Mouse (Mus musculus) adrenal gland, adult 18-20 months (tissue): Measurements from ENCODE around the gene 1700013G24Rik. TPM values are rescaled to one million over a fixed set of nuclear protein-coding genes. Genes with fewer than 3 reads are reported as not detected.

Experiments
- DNase-seq, 2 experiments: peaks; one replicate each; pipeline ENCODE4 v3.0.0; 2021 to 2022; ENCODE audit warnings: low spot score in 2 of 2
- total RNA-seq, 2 experiments: library from RNA; stranded (reverse); gene quantifications; 1 replicate in 1 of 2; 2 replicates in 1 of 2; pipeline ENCODE4 v1.2.3; 2021

Gene 1700013G24Rik
- total RNA-seq, 2 experiments from 2014 or later: not detected

DNA sequence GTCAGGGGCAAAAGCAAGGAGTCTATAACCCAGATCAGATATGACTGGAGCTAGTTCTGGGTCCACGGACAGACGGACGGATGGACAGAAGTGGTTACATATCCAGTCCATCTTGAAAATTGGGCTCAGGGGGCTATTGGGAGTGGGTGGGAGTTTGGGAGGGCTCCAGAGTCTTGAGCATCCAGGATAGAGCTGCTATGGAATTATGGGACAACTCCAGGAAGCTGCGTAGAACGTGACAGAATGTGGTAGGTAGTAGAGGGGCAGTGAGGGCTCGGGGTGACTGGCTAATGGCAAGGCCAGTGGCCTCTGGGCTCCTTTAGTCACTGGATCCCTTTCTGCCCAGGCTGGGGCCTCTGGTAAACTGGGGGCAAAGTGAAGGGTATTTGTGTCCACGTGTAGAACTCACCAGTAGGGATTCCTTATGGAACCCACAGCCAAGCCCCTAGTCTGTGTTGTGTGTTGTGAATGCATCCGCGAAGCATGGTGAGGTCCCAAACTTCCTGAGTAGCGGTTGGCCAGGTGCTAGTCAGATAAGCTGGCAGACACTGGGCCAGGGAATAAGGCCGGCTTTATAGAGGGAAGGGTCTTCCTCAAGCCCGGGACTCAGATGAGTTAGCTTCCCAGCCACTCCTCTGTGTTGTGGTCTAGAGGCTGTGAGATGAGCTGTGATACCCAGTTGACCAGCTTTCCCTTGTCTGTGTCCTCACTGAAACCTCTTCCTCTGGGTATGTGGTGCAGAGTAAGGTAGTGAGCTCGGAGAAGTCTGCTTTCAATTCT lies 22.4 kb downstream of the 1700013G24Rik start:
- DNase-seq: no peak

DNA sequence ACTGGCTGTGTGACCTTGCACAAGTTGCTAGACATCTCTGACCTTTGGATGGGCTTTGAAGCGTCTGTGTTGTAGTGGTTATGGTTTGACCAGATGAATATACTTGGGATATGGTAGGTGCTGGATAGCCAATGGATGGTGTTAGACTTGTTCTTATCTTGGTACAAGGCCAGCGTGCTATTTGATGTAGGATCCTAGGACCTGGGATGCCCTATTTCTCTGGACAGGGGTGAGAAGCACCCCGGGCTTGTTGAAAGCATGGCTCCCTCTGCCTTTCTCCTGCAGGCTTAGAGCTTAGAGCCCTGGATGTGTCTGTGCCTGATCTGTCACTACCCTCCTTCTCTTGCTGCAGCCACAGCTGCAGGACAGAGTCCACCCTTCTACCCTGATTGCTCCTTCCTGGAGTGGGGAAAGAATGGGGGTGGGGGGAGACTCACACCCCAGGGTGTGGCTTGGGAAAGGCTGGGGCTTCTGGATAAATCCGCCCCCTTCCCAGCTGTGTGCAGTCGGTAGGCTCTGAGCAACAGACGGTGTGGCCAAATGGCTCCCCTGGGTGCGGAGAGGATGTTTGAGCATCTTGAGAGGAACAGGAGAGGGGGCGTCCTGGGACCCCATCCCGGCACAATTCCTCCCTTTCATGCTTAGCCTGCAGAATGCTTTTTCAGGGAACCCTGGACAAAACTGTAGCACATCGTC lies 23.1 kb downstream of the 1700013G24Rik start:
- peak in 1 of 2 experiments; percentile 48 for DNase-seq

DNA sequence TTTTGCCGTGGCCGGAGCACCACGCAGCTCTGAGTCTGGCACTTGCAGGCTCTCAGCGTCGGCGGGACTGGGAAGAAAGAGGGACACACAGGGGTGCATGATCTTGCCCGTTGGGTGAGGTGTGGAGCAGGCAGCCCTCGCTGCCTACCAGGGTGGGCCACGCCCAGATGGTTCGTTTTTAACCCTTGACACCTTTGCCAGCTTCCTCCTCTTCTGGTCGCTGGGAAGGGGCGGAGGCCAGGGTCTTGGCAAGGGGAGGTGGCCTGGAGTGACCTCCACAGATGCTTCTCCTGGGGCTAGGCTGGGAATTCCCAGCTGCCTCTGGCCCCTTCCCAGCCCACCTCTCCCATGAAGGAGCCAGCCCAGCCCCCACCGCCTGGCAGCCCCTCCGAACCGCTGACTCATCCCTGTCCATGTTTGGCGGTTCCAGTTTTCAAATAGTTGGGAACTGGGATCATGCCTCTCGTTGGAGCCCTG lies 23.7 kb downstream of the 1700013G24Rik start:
- DNase-seq: peak; percentile 53 to 64

DNA sequence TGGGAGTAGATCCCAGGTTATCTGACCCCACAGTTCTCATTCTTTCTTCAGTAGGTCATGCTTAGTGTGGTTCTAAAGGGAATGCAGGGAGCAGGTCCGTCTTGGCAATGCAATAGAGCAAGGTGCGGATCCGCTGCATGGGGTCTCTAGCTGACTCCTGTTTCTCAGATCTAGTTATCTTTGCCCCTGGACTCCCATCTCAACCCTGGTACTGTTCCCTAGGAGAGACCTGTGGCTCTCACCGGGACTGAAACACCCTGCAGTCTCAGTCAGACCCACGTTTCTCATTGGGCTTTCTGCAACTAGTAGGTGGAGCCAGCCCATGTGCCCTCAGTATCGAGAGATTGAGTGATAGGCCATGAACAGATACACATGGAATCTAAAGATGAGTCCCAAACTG lies 24.5 kb downstream of the 1700013G24Rik start:
- DNase-seq: no peak

DNA sequence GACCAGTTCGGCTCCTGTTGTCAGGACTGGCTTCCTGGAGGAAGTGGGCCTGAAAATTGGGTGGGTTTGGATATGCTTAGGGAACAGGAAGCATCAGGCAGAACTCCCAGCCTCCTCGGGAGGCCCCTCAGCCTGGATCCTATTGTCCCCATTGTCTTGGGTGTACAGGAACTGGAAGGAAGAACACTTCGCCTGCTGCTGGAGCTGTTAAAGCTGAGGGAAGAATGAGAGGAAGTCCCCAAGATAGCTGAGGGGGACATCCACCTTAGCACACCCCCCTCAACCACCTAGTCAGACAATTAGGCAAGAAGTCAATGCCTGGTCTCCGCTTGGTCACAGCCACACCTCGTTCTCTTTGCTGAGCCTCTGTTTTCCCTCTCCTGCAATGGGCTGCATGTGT lies 25.2 kb downstream of the 1700013G24Rik start:
- peak in 1 of 2 experiments; percentile 31 for DNase-seq

DNA sequence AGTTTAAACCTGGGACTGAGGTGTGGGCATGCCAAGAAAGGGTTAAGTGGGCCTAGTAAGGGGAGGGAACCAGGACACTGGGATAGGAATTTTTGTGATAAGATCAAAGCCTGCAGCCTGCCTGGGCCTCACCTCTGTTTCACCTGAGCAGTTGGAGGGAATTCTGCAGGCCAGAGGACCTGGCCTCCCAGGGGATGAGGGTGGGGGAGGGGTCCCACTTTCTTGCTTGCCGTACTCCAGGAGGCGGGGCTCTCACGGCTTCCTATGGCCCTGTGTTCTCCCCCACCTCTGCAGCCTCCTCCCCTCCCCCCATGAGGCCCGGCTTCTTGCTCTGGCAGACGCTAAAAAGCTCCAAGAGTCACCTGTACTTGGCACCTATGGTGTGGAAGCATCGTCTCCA lies 26.7 kb downstream of the 1700013G24Rik start:
- DNase-seq: no peak

DNA sequence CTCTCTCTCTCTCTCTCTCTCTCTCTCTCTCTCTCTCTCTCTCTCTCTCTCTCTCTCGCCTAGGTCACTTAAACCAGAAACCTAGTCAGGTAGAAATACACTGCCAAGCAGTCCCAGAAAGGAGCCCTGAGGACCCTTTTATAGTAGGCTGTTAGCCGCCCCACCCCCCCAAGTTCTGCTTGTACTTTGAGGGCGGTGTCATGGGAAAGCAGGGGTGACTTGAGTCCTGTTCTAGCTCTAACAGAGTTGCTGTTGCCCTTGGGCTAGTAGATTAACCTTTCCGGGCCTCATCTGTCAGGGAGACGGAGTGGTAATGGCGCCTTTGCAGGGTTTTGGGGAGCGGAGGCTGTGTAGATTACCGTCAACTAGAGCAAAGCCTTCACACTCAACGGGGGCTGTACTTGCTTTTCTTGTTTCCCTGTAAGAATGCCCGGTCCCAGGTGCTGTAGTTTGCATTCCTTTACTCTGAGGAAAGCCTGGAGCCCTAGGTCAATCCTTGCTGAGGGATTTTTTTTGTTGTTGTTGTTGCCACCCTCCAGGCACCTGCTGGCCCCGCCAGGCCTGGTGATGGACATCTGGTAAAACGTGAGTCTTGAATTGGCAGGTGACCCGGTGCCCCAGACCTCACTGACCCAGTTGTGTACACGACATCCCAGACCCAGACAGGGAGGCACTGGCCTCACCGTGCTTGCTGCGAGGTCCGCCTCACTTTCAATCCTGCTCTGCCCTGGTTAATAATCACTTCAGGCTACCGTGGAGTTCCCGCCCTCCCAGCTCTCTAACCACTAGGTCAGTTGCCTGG lies 27.3 kb downstream of the 1700013G24Rik start:
- DNase-seq: no peak

DNA sequence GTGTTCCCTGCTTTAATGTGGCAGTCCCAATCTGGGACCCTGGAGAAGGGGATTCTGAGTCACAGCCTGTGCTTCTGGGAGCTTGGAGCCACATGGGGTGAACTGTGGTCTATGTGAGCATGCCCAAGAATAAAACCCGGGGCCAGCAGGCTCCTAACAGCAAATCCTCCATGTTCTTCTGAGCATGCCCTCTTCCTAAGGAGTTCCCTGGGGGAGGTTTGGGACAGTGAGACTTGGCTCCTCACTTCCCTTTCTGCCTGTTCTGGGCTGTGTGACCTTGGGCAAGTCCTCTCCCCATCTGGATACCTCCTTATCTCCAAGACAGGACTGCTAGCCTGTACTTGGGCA lies 27.9 kb downstream of the 1700013G24Rik start:
- no peak for DNase-seq

DNA sequence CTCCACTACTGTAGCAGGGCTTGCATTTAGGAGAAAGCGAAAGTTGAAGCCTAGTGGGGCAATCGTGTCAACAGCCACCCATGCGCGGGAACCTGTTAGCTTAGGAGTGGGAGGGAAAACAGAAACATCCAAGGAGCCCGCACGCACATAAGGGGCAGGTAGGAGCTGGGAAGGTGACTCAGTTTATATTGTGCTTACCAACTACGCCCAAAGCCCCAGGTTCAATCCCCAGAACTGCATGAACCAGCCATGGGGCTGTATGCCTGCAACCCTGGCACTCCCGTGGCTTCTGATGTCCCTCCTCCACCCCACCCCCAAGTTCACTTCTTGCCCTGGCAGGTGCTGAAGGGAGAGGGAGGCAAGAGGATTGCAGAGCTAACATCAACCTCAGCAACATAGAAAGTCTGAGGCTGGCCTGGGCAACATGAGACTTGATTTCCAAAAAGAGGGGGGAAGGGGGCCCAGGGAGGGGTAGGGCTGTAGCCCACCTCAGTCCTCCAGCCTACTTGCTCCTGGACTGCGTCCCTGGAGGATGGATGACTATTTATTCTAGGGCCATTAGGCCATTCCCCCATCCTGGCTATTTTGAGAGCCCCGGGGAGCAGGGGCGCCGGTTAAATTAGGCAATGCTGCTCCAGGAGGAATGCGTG lies 28.4 kb downstream of the 1700013G24Rik start:
- no peak for DNase-seq

DNA sequence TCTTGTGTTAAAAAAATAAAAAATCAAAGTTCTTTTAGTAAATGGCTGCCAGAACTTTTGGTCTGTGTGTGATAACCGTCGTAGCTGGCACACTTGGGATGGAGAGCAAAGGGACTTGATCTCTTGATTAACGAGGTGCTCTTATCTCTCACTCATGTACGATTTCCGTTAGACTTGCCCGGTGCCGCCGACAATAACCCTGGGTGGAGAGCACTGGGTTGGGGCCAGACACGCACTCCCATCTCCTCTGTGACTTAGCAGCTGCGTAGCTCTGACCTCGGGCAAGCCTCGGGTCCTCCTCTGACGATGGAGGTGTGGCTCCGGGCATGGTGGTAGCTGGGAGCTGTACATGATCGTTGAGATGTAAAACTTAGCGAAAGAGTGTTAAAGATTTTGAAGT lies 30.8 kb downstream of the 1700013G24Rik start:
- no peak for DNase-seq

DNA sequence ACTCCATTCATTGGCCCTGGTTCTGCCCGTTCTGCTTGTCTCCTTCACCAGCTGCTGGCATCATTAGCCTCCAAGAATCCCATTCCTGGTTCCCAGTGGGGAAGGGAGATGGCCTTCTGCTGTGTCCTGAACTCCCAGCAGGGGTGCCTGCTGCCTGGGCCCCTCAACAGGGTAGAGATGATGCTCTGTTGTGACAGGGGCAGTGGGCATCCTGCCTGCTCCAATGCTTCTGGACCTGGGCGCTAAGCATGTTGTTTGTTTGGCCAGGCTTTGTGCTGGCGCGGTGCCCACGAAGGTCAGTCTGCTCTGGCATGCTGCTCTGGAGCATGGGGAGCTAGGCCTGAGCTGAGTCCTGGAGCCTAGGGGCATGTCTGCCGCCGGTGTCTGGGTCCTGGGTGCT lies 31.5 kb downstream of the 1700013G24Rik start:
- DNase-seq: peak in 1 of 2 experiments; percentile 73

DNA sequence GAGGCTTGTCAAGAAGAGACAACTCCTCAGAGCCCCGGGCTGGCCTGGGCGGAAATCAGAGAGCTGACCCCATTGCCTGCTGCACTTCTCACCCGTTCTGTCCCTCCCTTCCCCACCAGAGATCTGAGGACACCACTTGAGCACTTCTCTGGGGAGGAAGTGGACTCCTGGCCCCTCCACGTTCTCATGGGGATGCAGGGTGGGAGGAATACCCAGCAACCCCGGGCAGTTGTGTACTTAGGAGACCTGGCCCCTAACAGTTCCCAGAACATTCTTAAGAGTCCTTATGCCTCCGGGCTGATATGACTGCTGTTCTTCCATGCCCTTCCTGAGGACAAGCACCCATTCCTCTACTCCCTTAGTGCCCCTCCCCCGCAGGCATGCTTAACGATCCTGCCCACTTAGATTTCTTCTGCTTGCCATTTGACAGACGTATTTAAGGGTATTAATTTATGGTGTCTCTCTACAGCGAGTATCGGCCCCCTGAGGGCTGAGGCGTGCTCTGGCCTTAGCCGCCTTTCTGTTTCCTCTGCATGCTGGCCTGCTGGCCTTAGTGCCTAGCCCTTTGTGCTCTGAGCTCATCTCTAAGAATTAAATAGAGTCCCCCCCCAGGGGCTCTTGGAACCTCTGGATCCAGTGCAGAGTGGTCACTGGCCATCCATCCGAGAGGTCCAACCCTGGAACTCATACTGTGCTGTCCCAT lies 32.3 kb downstream of the 1700013G24Rik start:
- DNase-seq: no peak

DNA sequence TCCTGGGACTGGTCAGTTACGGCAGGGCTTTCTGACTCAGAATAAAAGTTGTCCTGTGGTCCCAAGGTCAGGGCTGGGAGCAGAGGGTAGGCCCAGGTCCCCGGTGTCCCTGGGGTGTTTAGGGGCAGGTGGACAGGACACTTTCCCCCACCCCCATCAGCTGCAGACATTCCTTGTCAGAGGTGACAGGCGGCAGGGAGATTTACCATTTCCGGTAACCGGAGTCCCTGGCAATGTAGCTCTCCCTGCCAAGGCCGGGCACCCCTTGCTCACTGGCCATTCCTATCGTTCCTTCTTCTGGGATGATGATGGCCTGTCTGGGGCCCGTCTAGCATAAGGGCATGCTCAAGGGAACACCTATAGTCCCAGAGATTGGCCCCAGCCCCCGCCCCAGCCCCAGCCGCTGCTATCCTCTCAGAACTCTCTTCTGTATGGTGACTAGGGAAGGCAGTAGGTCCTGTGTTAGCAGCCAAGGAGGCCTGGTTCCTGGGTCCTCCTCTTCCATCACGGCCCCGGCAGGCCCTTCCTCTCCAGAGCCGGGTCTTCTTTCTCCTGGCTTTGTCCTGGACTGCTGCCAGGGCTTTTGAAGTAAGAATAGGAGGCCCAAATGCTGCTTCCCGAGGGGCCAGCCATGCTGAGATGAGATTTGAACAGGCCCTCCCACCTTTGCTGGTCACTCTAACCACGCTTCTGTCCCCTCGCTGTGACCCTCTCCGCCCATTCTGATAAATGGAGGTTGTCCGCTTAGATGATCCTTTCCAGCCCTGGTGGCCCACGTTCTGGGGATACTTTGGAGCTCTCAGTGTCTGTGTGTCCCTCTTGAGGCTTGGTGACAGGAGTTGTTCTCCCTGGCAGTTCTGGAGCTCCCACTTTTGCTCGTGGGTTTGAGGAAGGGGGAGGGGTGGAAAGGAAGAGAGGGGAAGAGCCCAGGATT lies 33.3 kb downstream of the 1700013G24Rik start:
- DNase-seq: no peak

DNA sequence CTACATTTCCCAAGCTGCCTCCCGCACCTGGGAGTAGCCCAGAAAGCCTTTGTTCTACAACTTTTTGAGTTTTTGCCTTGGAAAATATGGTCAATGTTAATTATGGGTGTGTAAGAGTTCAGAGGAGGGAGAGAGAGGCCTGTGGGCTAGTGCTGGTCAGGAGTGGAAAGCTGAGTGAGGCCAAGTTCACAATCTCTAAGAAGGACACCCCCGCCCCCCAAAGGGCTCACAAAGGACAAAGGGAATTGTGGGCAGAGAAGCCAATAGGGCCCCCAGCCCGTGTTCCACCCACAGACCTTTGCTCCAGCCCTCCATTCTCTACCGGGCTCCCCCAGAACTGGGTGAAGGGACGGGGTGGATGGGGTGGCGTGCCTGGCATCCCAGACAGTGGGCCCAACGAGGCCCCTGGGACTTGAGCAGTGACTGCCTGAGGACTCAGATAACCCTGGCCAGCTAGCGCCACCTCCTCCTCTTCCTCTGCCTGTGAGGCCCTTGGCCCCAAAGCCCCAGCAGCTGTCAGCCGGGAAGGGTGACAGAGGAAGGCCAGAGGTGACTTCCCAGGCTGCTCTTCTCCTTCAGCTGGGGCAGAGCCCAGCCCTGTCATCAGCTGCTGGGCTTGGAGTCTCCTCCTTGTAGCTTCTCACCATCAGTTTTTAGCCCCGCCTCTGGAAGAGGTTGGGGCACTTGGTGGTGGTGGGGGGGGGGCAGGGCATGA lies 34.4 kb downstream of the 1700013G24Rik start:
- DNase-seq: no peak

DNA sequence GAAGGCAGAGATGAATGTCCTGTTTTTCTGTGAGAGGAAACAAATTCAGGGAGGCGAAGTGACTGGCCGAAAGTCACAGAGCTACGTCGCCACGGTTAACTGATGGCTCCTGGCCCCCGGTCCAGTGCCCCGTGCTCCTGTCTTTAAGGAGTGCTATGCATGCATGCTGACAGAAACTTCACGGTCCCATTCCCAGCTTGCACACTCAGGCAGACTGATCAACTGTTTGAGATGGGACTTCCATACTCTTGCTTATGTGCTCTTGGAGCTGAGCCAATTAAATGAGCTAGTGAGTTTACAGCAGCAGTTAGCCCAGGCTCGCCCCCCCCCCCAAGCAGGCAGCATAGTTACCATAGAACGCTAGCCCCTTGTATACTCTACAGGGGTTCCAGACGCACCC lies 35.0 kb downstream of the 1700013G24Rik start:
- no peak for DNase-seq

DNA sequence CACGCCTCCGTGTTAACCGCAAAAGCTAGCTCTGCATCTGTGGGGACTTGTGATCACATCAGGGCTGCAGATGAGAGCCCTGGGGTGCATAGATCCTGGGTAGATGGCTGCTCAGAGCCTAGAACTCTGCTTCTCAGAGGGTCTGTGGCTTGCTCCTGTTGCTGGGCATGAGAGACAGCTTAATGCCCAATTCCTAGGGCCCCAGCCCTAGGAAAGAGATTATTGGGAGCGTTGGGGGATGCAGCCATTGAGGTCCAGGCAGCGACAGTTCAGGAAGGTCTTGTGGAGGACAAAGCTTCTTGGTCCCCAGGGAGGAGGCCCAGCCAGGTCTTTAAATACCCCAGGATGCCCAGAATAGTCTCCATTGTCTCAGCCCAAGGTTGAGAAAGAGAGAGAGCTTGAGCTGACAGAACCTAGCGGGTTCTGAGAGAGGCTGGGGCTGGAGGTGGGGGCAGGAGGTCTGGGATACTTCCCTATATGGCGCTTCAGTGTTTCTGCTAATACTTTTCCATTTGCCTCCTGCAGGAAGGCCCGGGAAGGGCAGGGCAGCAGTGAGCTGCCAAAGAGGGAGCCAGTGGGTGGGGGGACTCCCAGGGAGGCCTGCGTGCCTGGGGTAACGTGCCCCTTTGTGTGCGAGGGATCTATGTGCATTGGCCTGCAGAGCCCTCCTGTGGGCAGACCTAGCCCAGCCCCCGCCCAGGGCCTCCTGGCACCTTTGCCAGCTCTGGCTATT lies 35.7 kb downstream of the 1700013G24Rik start:
- DNase-seq: no peak

DNA sequence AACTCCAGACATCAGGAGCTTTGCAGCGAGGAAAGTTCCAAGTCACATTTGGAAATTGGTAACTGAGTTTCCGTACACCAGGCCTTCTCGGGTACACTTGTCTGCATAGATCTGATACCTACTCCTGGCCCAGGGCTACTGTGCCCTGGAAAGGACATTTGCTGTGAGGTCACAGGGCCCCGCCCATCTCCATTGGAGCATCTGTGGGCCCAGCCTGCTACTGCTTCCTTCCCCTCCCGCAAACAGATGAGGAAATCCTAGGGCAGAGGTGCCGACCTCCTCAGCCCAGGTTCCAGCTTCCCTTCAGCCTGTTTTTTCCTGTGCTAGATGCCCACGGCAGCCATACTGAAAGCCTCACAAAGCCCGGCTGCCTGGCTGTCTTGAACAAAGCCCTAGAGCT lies 36.9 kb downstream of the 1700013G24Rik start:
- no peak for DNase-seq

DNA sequence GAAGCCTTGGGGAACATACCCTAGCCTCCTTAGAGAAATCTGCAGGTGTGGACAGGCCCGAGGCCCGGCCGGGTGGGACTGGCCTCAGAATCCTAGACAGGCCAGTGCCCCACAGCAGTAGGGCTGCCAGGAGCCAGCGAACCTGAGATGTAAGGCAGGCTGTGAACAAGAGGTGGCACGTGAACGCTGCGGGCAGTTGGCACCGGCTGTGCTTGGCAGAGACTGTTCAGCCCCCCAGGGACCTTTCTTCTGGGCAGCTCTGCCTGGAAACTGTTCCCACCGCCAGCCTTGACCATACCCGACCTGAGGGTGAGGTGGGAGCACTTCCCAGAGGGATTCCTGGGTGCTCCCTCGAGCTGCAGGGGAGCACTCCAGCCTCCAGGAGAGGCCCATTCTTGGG lies 39.5 kb downstream of the 1700013G24Rik start:
- no peak for DNase-seq
